Mouse (Mus musculus) embryonic fibroblast, embryonic 13.5 days (primary cell): ENCODE results near the gene Insig2. TPM values are rescaled to one million over a fixed set of nuclear protein-coding genes. Genes with fewer than 3 reads are reported as not detected.

Source experiments
- H3K27ac ChIP-seq: 2 replicates; pipeline ENCODE4 v1.5.1; 2012; ENCODE audit warnings: low read length, control low read depth, inconsistent platforms; ENCODE audit not compliant: insufficient read depth
- H3K4me1 ChIP-seq: 2 replicates; pipeline ENCODE4 v1.6.1; 2011; ENCODE audit warnings: low read length; ENCODE audit not compliant: control insufficient read depth, insufficient read depth
- H3K4me3 ChIP-seq: 2 replicates; pipeline ENCODE4 v1.5.1; 2011; ENCODE audit warnings: mild to moderate bottlenecking, control low read depth, low read length; ENCODE audit not compliant: insufficient read depth
- CTCF ChIP-seq: IDR thresholded peaks from 2 replicates; pipeline ENCODE4 v1.5.1; 2011; ENCODE audit warnings: mild to moderate bottlenecking, control low read depth, low read length, moderate library complexity, borderline replicate concordance; ENCODE audit not compliant: insufficient read depth
- POLR2A ChIP-seq: IDR thresholded peaks from 2 replicates; pipeline ENCODE4 v1.6.1; 2011; ENCODE audit warnings: low read depth, mild to moderate bottlenecking, control low read depth, low read length, moderate library complexity
- polyA plus RNA-seq: library from polyadenylated mRNA; stranded (reverse); fragments of >200 nt; gene quantifications from 2 replicates; pipeline ENCODE4 v1.2.4, GENCODE M21; 2011; ENCODE audit warnings: low read depth; ENCODE audit not compliant: missing spikeins, insufficient read length

Gene Insig2
- 26.3 and 33.2 TPM in 2 replicates for polyA plus RNA-seq

DNA sequence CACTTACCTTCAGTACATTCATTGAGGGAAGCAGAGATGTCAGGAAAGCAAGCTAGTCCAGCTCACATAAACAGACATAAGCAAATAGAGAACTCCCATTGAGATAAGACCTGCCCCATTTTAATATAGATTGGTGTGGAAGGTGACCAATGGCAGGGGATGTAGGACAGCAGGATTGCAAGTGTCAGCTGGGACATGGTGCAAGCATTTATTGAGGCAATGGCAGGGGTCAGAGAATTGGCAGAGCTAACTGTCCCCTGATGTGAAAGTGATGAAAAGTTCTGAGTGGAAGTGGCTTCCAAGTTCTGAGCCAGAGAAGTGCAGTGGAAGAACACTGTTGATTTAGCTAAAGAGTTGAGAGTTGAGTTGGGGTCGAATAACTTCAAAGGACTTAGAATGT, at the start of gene Insig2:
TSS of gene Insig2 (minus strand) at position 105 of the 400 bp plus-strand sequence.
- Histone ChIP-seq H3K4me1 (peaks cover 3% of the 10 kb centered on the region), H3K27ac (no peak within 1 kb of the TSS), H3K4me3 (no peak within 1 kb of the TSS)
- no peak for TF ChIP-seq CTCF
- TF ChIP-seq POLR2A = no peak

DNA sequence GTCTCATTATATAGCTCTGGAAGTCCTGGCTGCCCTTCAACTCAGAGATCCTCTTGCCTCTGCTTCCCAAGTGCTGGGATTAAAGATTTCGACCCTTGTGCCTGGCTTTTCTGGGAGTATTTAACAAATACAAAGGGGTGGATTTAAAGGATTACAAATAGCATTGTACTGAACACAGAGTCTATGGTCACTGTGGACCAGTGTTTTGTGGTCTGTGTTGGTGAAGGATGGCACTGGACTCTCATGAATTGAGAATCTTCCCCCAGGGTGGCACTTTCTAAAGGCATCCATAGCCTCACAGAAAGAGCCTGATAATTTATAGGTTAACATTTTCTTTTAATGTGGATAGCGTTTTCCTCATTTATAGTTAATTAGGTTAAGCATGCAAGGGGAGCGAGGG, 49.2 kb upstream of the Insig2 start:
- Histone ChIP-seq H3K4me1 (peaks cover 9% of the 10 kb centered on the region), H3K4me3 (no peak overlapping the region), H3K27ac (no peak overlapping the region)
- TF ChIP-seq POLR2A = no peak
- TF ChIP-seq CTCF = no peak

DNA sequence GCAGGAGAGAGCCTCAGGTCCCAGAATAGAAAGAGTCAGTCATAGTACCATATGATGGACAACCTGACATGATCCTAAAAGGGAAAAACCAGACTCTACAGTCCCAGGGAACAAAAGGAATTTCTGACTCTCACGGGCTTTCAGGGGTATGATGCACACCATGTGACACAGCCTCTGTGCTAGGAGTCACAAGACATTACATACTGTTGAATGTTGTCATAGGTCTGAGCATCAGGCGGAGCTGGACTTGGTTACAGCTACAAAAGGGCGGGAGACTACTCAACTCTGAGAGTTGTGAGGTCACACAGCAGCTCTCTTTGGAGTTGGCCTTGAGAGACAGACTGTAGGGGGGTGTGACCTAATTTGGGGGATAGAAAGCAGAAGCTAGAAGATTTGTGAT, 47.6 kb upstream of the Insig2 start:
- H3K4me3 ChIP-seq = no peak overlapping the region
- peaks cover 9% of the 10 kb centered on the region for H3K4me1 ChIP-seq
- H3K27ac ChIP-seq = no peak overlapping the region
- TF ChIP-seq CTCF (no peak), POLR2A (no peak)

DNA sequence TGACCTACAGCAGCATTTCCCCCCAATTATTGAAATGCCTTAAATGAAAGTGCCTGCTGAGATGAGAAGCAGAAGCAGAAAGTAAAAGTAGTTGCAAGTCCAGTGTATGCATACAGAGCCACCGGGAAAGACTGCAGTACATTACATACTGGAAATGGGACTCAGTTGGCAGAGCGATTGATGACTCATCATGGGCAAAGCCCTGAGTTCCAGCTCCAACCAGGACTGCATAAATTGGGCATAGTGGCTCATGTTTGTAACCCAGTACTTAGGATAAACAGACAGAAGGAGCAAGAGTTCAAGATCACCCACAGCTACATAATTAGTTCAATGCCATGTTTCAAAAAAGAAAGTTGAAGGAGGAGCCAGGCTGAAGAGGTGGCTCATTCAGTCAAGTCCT, 45.5 kb upstream of the Insig2 start:
- H3K4me1 ChIP-seq = peaks cover 9% of the 10 kb centered on the region
- TF ChIP-seq POLR2A (no peak), CTCF (no peak)
- H3K4me3 ChIP-seq = no peak overlapping the region
- peak overlapping the region; percentile 94 for H3K27ac ChIP-seq

DNA sequence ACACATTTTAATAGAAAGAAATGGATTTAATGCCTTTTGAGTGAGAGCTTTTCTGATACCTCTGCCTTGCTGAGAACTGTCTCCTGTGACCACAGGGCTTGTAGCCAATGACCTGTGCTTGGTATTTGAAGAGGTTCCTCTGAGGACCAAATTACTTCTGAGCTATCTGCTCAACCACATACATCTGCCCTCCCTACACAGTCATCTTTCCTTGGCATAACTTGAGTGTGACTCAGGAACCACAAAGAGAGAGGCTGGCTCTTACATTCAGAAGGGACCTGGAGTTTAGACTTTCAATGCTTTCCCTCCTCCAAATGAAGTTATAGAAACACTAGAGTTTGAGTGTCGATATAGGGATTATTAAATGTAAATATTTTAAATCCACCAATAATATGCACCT, 45.0 kb upstream of the Insig2 start:
- TF ChIP-seq CTCF (no peak), POLR2A (no peak)
- peak overlapping the region; percentile 94 for H3K27ac ChIP-seq
- H3K4me3 ChIP-seq = no peak overlapping the region
- peaks cover 9% of the 10 kb centered on the region for H3K4me1 ChIP-seq

DNA sequence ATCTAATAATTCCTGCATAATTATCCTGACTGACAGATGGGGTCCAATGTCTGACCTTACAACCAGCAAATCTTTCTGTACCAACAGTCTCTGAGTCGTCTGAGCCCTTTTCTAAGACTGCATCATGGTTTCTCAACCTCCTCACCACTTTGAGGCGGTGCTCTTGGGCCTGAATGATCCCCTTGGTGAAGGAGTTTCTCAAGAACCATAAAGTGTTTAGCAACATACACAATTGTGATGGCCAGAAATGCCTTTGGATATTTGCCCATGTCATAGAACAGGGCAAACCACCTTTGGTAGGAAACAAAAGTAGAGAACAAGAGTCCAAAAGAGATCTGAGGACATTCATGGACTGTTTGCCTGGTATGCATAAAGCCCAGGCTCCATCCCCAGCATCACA, 41.2 kb upstream of the Insig2 start:
- peaks cover 5% of the 10 kb centered on the region for H3K4me1 ChIP-seq
- no peak overlapping the region for H3K27ac ChIP-seq
- no peak for TF ChIP-seq CTCF
- TF ChIP-seq POLR2A = no peak
- no peak overlapping the region for H3K4me3 ChIP-seq

DNA sequence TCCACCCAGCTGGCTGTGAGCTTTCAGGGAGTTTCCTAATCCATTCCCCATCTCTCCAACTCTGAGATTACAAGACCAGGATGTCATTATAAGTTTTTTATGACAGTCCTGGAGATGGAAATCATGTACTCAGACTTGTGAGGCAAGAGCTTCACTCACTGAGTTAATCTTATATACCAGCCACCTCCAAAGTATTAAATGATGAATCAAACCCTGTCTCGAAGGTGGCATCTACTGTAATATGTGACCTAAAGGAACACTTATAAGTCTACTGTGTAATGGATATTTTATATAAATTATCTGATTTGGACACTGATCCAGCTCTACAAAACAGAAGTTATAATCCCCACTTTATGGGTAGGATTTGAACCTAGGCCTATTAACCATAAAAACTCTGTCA, 40.3 kb upstream of the Insig2 start:
- no peak overlapping the region for H3K4me3 ChIP-seq
- H3K4me1 ChIP-seq = peaks cover 3% of the 10 kb centered on the region
- H3K27ac ChIP-seq = no peak overlapping the region
- TF ChIP-seq POLR2A (no peak), CTCF (no peak)

DNA sequence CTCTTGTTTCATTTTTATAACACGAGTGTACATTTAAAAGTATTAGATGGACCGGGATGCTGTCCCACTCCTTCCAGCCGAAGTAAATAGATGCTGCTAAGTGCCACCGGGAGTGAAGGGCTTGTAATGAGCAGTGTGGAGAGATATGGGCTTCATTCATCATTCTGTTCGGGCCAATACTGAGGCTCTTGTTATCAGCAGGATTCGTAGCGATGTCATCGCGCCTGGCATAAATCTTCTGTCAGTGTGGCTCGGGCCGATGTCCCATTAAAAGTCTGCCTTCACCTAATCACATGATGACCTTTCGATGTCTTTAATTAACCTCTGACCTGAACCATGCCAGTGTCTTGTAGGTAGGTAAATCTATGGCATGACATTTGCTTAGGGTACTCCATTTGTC, 39.1 kb upstream of the Insig2 start:
- H3K4me1 ChIP-seq = no peaks in the 10 kb centered on the region; the same call in 1 of the 2 replicates
- no peak overlapping the region for H3K27ac ChIP-seq
- H3K4me3 ChIP-seq = no peak overlapping the region
- TF ChIP-seq CTCF (no peak), POLR2A (no peak)

DNA sequence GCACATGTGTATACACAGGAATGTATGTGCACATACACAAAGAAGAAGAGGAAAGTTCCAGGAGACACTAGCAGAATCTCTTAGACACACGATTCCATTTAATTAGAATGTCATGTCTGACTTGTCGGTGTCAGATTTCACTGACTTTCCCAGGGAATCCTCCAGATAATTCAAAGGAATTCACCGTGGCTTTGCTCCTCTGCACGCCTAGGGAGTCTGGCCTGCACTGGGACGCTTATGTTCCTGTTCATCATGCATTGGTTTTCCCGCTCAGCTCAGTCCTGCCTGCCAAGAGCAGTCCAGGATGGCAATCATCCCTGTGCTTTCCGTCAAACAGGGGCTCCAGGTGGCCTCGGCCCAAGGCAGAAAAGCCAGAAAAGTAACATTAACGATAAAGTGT, 34.9 kb upstream of the Insig2 start:
- no peaks in the 10 kb centered on the region for H3K4me1 ChIP-seq
- H3K27ac ChIP-seq = no peak overlapping the region
- no peak for TF ChIP-seq POLR2A
- no peak for TF ChIP-seq CTCF
- no peak overlapping the region for H3K4me3 ChIP-seq

DNA sequence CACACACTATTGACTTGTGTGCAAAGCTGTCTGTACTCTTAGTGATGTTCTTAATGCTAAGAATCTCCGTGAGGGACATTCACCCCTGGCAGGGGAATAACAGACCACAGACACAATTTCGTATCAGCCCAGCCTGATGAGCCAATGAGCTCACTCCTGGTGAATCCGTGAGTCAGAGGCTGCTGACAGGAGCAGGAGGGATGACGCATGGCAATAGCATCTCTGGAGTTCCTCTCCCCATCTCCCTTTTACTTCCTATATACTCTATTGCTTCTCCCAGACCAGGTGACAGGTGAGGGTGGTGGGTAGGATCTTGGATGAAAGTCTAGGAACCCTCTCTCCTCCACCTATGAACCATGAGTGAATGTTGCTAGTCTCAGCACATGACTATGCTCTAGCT, 28.2 kb upstream of the Insig2 start:
- TF ChIP-seq CTCF (no peak), POLR2A (no peak)
- Histone ChIP-seq H3K4me3 (no peak overlapping the region), H3K4me1 (peaks cover 7% of the 10 kb centered on the region), H3K27ac (peak overlapping the region; percentile 51)

DNA sequence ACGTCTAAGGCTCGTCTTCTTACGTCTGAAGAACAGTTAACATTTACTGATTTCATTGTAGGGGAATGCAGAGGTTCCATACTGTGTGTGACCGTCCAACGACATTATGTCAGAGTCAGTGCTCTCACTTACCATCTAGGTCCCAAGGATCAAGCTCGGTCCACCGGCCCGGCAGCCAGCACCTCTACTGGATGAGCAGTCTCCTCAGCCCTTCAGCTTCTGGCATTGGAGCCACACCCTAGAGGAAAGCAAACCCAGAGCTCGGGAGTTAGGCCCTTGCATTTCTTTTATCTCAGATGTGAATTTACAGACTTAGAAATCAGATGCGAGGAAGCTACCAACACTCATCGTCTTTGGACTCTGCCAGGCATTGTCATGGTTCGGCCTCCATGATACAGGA, 27.3 kb upstream of the Insig2 start:
- Histone ChIP-seq H3K4me1 (peaks cover 7% of the 10 kb centered on the region), H3K27ac (peak overlapping the region; percentile 25; the same call in 1 of the 2 replicates)
- TF ChIP-seq CTCF (no peak), POLR2A (no peak)

More for the DNA sequence above, 27.3 kb upstream of the Insig2 start:
- H3K4me3 ChIP-seq = no peak overlapping the region
